Mouse (Mus musculus): ENCODE measurements around the gene Cnnm3.

The Cnnm3 gene

DNA sequence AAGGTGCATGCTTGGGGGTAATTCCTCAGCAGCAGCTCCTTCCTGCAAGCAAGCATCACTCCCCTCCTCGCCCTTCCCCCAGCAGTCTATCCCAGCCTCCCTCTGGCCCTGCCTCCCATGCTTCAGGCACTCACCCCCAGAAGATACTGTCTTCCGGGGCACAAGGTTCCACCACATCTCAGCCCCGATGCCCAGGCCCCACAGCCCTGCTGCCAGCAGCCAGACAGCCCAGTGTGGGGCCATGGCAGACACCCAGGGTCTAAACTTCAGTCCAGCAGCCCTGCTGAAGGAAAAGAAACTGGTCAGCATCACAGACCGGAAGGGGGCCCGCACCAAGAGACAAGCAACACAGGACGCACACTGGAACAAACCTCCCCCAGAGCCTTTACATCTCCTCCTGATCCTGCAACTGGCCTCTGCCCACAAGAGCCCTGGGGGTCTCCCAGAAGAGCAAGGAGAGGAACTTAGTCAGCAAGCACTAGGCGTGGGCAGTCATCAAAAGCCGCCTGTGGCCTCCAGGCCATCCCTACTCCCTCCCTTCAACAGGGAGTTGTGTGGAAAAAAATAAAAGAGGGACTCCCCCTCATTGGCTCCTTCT lies 44.2 kb downstream of the Cnnm3 start:
- no peak for DNase-seq (ENCODE audit: extremely low spot score, low read depth, low spot score)

- peak; percentile 61 for DNase-seq (ENCODE audit: extremely low spot score, low read depth, low spot score)
These were observed 45.1 kb downstream of the Cnnm3 start for GRCm38 (mm10) chr1:36556553-36557456.

- DNase-seq (ENCODE audit: extremely low spot score, low read depth, low spot score): no peak
These were observed 45.9 kb downstream of the Cnnm3 start for GRCm38 (mm10) chr1:36557457-36558011.

DNA sequence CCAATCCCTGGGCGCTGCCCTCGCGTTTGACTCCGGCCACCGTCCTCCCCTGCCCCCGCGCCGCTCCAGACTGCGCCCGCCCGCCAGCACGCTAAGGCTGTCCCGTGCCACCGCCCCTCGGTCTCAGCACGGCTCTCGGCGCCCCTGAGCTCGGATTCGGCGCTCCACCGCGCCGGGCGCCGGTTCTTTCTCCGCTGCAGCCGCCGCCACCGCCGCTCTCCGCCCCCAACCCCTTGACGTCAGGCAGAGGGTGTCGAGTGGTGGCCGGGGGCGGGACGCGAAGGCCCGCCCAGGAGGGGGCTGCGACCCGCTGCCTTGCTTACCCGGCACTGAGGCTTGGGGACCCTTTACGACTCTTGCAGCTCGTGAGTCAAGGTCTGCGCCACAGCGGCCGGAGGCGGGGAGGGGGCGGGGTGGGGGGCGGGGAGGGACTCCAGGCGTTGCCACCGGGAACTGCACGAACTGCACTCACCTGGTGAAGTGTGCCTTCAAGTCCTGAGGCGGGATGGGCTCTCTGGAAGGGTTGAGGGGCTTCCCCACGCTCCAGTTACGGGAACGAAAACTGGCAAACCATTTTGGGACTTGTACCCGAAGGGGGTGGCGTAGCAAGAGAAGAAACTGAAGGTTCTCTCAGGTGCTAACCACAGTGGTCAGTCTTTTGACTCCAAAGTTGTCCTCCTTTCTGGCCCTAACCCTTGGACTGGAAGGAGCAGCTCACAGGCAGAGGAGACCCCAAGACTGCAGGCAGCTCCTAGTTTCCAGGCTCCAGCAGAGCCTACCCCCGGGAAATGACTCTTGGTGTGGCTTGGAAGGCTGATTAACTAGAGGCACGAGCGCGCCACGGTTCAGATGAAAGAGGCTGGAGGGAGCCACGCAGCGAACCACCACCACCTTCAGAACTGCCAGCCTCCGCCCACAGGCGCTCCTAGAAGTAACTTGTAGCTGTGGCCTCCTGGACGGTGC lies 46.6 kb downstream of the Cnnm3 start, which contains the start of gene Sema4c:
TSS of gene Sema4c (minus strand) at position 319 of the 963 bp plus-strand sequence.
- DNase-seq (ENCODE audit: extremely low spot score, low read depth, low spot score): no peak

- no peak for DNase-seq (ENCODE audit: extremely low spot score, low read depth, low spot score)
These were observed 47.6 kb downstream of the Cnnm3 start for GRCm38 (mm10) chr1:36559256-36559655.

DNA sequence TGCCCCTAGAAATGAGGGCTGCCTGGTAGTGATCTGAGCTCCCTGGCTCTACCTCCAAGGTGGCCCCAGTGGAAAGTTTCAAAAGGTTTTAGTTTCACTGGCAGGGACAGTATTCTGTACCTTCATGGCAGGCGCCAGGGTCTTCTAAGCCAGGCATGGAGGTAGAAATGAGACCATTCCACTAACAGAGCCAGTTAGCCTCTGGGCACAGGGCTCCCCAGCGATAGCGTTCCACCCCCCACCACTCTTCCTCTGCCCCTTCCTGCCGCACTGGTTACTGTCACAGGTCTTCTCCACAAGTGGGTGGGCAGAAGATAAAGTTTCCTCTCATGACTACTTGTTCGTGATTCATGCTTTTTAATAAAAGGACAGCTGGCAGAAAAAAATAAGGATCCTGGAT lies 48.2 kb downstream of the Cnnm3 start:
- DNase-seq (ENCODE audit: extremely low spot score, low read depth, low spot score): no peak

GRCm38 (mm10) chr1:36560903-36561302 lies 49.2 kb downstream of the Cnnm3 start:
- no peak for DNase-seq (ENCODE audit: extremely low spot score, low read depth, low spot score)

DNA sequence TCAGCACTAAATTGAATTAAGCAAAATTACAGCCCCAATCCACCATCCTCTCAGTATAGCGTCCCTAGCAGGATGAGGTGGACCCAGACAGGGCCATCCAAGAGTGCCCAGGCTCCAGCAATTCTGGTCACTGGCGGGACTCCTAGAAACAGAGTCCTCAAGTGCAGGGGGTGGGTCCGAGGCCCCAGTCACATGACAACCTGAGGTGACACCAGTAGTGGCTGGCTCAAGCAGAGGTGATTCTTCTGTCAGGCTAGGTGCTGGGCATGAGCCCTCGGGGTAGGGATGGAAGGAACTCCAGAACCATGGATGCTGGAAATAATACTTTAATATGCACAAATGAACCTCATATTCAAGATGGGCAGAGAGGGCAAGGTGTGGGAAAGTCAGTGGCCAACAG lies 50.7 kb downstream of the Cnnm3 start:
- no peak for DNase-seq (ENCODE audit: extremely low spot score, low read depth, low spot score)

GRCm38 (mm10) chr1:36563197-36563596 lies 51.5 kb downstream of the Cnnm3 start:
- no peak for DNase-seq (ENCODE audit: extremely low spot score, low read depth, low spot score)

GRCm38 (mm10) chr1:36563632-36564031 lies 52.0 kb downstream of the Cnnm3 start:
- no peak for DNase-seq (ENCODE audit: extremely low spot score, low read depth, low spot score)

DNA sequence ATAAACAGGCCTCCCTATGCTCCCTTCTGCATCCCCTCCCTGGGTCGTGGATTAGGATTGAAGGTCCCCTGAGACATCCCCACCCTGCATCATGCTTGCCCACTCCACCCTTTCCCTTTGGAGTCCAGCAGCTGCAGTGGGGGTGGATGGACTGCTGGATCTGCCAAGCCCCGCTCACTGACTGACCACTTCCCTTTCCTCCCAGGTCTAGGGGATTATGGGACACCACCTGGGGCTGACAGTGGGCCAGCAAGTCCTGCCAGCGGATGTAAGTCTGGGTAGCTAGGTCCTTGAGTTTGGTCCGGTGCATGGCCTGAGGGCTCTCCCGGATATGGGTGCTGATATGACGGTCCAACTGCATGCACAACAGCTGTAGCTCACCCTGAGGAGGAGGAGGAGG lies 52.4 kb downstream of the Cnnm3 start:
- DNase-seq (ENCODE audit: extremely low spot score, low read depth, low spot score): no peak

DNA sequence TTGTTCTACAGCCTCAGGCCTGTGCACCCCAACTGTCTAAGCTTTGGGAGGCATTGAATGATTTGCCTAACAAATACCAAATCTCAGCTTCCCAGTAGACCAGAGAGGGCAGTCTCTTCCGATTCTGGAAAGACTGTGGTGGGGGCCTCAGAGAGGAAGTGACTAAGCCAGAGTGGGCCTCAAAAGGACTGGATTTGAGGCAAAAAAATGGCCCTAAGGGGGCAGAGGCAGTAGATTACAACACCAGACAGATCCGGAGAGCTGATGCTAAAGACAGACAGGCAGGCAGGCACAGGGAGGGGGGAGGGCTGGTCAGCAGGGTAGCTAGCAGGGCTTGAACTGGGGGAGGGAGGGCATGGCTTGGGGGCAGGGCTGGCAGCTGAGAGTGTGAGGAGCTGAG lies 54.8 kb downstream of the Cnnm3 start:
- DNase-seq (ENCODE audit: extremely low spot score, low read depth, low spot score): no peak

DNA sequence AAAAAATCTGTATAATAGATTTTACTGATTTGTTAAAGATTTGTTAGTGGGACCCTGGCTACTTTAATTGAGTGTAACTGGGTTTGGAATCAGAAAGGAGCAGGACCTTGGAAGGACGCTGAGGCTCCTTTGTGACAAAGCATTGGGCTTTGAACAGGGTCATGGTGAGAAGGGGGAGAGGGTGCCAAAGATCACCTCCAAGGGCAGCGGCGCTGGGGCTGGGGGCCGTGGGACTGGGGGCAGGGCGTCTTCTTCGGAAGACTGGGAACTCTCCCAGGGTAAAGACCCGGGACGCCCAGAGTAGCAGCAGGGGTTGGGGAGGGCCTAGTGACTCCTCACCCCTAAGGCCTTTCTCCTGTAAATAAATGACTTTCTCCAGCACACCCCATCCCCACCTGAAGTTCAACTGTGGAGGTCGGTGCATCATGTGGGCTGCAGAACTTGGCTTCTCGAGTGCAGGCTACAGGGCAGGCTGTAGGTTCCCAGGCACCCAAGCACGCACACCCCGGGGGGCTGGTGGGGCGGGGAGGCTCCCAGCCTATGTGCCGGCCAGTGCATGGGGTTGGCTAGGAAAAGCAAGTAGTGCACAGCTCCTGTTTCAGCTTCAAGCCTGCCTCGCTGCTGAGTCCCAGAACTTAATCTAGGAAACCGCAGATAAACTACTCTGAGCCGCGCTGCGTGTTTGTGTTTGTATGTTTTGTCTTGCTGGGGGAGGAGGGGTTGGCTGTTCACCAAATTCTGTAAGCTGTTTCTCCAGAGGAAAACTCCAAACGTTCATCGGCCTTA lies 56.3 kb downstream of the Cnnm3 start:
- DNase-seq (ENCODE audit: extremely low spot score, low read depth, low spot score): no peak

GRCm38 (mm10) chr1:36568776-36569175 lies 57.1 kb downstream of the Cnnm3 start:
- DNase-seq (ENCODE audit: extremely low spot score, low read depth, low spot score): no peak

DNA sequence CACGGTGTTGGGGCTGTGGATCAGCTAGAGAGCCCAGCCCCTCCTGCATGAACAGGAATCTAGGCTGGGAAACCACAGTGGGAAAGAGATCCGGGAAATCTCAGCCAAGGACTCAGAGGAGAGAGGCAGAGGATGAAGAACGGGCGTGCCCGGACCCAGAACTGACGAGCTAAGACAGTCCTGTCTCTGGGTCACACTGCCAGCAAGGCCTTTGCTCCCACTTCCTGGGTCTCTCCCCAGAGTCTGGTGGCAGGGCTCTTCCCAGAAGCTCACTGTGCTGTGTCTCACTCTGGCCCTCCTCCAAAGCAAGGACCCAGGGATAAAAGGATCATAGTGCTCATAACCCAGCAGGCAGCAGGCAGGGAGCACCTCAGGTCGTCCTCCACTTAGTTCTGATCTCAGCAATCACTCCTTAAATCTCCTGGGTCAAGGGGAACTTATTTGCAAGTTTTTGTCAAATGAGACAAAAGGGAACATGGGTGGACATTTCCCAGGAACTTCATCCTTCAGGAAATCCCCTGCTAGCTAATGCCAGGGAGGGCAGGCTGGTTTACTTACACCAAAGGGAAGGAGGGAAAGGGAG lies 58.1 kb downstream of the Cnnm3 start:
- DNase-seq (ENCODE audit: extremely low spot score, low read depth, low spot score): no peak

DNA sequence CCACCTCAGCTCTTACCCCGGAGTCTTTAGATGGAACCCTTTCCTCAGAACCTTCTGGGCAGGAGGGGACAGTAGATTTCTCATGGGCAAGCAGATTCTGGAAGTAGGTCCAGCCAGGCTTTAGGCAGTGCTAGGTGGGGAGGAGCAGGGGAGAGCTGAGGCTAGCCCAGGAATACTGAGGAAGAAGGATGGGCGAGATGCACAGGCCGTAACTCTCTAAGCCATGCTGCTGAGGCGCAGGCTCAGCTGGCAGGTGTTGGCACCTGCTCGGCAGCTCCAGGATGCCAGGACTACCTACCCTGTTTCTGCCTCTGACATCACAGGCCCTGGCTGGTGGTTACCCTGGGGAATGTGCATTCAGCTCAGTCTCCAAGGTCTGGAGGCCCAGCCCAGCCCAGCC lies 58.7 kb downstream of the Cnnm3 start:
- no peak for DNase-seq (ENCODE audit: extremely low spot score, low read depth, low spot score)

DNA sequence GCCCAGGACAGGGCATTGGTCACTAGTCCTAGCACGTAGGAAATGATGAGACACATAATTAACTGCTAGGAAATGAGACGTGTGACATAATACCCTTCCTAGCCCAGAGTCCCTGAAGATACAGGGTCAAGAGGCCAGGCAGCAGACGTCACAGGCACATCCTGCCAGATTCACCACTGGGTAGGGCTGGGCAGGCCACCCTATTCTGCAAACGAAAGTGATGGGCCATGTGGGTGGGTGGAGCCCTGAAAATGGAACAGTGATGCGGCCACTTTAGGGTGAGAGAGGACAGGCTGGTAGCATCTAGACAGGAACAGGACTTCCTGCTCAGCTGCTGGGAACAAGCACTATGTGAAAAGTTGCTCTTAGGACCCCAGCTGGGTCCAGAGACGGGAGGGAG lies 60.0 kb downstream of the Cnnm3 start:
- DNase-seq (ENCODE audit: extremely low spot score, low read depth, low spot score): no peak

DNA sequence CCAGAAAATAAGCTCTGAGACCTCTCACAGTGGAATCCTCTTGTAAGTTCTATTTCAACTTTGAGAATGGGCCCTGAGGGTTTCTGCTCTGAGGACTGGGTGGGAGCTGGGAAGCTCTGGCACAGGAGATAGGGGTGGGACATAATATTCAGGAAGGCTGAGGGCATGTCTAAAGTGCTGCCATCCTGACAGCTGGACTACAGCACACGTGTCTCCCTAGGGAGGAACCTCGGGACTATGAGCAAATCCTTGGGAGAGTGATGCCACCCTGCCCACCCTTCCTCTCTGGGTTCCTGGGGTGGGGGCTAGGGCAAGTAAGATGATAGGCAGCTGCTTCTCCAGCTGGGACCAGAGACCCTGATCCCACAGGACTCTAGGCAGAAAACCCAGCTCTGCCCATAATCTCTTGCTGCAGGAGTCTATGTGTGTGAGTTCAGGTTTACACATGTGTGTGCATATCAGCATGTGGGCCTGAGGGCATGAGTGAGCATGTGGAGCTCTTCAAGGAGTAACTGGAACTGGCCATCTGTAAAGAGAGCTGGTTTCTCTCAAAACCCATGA lies 60.6 kb downstream of the Cnnm3 start:
- DNase-seq (ENCODE audit: extremely low spot score, low read depth, low spot score): no peak

- no peak for DNase-seq (ENCODE audit: extremely low spot score, low read depth, low spot score)
These were observed 61.0 kb downstream of the Cnnm3 start for GRCm38 (mm10) chr1:36572709-36573108.

Data from hindlimb bud, embryonic 11.5 days (tissue).